Mouse (Mus musculus) hindbrain, embryonic 12.5 days (tissue): Measurements from ENCODE around the gene Atp5f1. TPM values are rescaled to one million over a fixed set of nuclear protein-coding genes. Genes with fewer than 3 reads are reported as not detected.
"Not testable (repeated sequence)": the region's sequence is repeated elsewhere in the genome, so short reads cannot be mapped to it uniquely, and the experiment has no call there.

Source experiments
- ATAC-seq: fragments of 200-750 bp; cut with Nextera tagmentation; 2 replicates; pipeline ENCODE4 v1.8.0; 2017; ENCODE audit warnings: moderate TSS enrichment; ENCODE audit not compliant: low FRiP score
- H3K27ac ChIP-seq: fragments of 300-500 bp; sonication (generic); 2 replicates; pipeline ENCODE4 v1.5.1; 2016; ENCODE audit warnings: mild to moderate bottlenecking
- H3K27me3 ChIP-seq: fragments of 300-500 bp; sonication (generic); 2 replicates; pipeline ENCODE4 v1.6.1; 2016; ENCODE audit warnings: mild to moderate bottlenecking
- H3K36me3 ChIP-seq: fragments of 300-500 bp; sonication (generic); 2 replicates; pipeline ENCODE4 v1.6.1; 2016; ENCODE audit warnings: mild to moderate bottlenecking
- H3K4me1 ChIP-seq: fragments of 300-500 bp; sonication (generic); 2 replicates; pipeline ENCODE4 v1.6.1; 2016
- H3K4me2 ChIP-seq: fragments of 300-500 bp; sonication (generic); replicated peaks from 2 replicates; pipeline ENCODE4 v1.6.1; 2016; ENCODE audit warnings: mild to moderate bottlenecking
- H3K4me3 ChIP-seq: fragments of 300-500 bp; sonication (generic); 2 replicates; pipeline ENCODE4 v1.5.1; 2016; ENCODE audit warnings: mild to moderate bottlenecking
- H3K9ac ChIP-seq: fragments of 300-500 bp; sonication (generic); 2 replicates; pipeline ENCODE4 v1.6.1; 2016; ENCODE audit warnings: mild to moderate bottlenecking, moderate library complexity
- H3K9me3 ChIP-seq: fragments of 300-500 bp; sonication (generic); replicated peaks from 2 replicates; pipeline ENCODE4 v1.6.1; 2016; ENCODE audit warnings: mild to moderate bottlenecking
- WGBS: fragments of 180-500 bp; shearing (Covaris S2); methylation state at CpG from one replicate; pipeline ENCODE4 v1.1.7; 2016; 5-methylcytosine and 5-hydroxymethylcytosine counted together
- polyA plus RNA-seq: library from polyadenylated mRNA; unstranded; fragments of >200 nt; fragmentation: Nextera tagmentation; extraction: Ambion mirVana; gene quantifications from 2 replicates; pipeline ENCODE4 v1.2.1, GENCODE M21; 2016

Gene Atp5f1
- polyA plus RNA-seq, 1 experiment from 2014 or later: 442 TPM

DNA sequence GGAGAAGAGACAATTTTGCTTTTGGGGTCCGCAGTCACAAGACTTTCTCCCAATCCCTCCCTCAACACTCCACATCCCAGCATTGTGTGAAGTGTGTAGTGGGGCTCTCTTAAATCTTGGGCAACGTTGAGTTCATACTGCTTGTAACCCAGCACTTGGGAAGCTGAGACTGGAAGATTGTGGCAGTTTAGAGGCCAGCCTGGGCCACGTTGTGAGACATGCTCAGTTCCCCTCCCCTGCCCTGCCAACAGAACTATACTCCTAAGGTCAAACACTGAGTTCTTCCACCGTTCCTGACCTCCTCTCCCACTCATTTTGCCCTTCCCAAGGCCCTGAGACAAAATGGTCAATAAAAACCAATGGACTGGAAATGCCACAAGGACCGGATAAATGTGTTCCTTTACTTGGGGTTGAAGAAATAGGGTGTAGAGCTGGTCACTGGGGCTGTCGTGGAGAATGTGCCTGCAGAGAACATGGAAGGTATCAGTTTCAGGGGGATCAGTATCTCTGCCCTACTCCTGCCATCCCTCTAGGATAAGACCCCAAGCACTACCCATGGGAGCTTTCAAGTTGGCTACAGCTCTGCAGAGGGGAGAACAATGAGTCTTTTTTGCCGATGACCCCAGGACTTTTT, 32.2 kb downstream of the Atp5f1 start:
- Histone ChIP-seq H3K9me3 (no peaks in the 10 kb centered on the region), H3K4me3 (no peak overlapping the region), H3K4me1 (no peaks in the 10 kb centered on the region)

DNA sequence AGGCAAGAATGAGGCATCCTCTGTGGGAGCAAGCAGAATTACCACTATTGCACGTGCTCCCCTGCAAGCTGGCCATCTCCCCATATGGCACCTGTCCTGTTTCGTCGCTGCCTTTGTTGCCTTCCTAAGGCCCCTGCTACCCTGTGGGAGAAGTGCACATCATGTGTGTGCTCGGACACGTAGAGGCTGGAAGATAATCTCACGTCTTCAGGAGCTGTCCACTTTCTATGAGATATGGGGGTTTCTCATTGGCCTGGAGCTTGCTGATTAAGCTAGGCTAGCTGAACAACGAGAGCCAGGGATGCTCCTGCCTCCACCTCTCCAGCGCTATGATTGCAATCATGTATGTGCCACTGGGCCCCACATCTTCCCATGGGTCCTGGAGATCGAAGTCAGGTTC, 35.3 kb downstream of the Atp5f1 start:
- Histone ChIP-seq H3K9ac (no peak overlapping the region), H3K27me3 (no peaks in the 10 kb centered on the region), H3K4me2 (no peak overlapping the region), H3K27ac (no peak overlapping the region), H3K9me3 (no peaks in the 10 kb centered on the region), H3K4me3 (no peak overlapping the region), H3K4me1 (no peaks in the 10 kb centered on the region), H3K36me3 (no peaks in the 10 kb centered on the region)
- no peak for ATAC-seq
- WGBS: 83% methylated on average over 9 of the region's 9 CpGs

More for the DNA sequence above, 32.2 kb downstream of the Atp5f1 start:
- Histone ChIP-seq H3K27ac (no peak overlapping the region), H3K9ac (no peak overlapping the region), H3K4me2 (no peak overlapping the region), H3K36me3 (no peaks in the 10 kb centered on the region), H3K27me3 (no peaks in the 10 kb centered on the region)
- ATAC-seq: no peak
- WGBS: 80% methylated on average over 7 of the region's 7 CpGs

DNA sequence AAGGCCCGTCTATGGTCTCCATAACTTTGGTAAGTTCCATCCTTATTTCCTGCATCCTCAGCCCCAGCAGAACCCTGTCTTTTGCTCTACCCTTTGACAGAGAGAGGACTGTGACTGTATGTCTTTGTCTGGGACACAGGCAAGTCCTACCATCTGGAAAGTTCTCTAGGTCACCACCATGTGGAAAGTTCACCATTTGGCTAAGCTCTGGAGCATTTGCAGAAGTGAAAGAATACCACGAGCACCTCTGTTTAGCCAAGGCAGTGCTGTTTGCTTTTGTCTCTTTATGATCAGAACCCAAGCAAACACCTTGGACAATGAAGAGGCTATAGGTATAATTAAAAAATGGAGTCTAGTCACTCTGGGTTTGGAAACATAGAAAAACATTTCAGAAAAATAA, 37.9 kb downstream of the Atp5f1 start:
- no peak overlapping the region for H3K4me2 ChIP-seq
- 78% methylated on average over 2 of the region's 2 CpGs for WGBS
- H3K9me3 ChIP-seq: no peaks in the 10 kb centered on the region
- no peak overlapping the region for H3K9ac ChIP-seq
- H3K27me3 ChIP-seq: no peaks in the 10 kb centered on the region
- no peaks in the 10 kb centered on the region for H3K36me3 ChIP-seq
- ATAC-seq: no peak
- H3K27ac ChIP-seq: no peak overlapping the region
- no peaks in the 10 kb centered on the region for H3K4me1 ChIP-seq
- no peak overlapping the region for H3K4me3 ChIP-seq

DNA sequence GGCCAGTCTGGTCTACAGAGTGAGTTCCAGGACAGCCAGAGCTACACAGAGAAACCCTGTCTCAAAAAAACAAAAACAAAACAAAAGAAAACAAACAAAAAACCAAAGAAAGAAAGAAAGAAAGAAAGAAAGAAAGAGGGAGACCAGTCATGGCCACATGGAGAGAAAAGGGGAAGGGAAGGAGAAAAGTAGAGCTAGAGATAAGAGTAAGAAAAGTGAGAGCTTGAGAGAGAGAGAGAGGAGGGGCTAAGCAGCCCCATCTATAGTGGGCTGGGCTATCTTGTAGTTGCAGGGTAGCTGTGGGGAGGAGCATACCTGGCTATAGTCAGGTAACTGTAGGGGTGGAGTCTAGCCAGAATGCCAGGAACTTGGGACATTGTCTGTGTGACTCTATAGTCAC, 39.2 kb downstream of the Atp5f1 start:
- H3K9me3 ChIP-seq, H3K4me1 ChIP-seq, H3K27me3 ChIP-seq, H3K9ac ChIP-seq, H3K4me2 ChIP-seq, ATAC-seq, H3K4me3 ChIP-seq, H3K36me3 ChIP-seq, H3K27ac ChIP-seq: not testable (repeated sequence)

DNA sequence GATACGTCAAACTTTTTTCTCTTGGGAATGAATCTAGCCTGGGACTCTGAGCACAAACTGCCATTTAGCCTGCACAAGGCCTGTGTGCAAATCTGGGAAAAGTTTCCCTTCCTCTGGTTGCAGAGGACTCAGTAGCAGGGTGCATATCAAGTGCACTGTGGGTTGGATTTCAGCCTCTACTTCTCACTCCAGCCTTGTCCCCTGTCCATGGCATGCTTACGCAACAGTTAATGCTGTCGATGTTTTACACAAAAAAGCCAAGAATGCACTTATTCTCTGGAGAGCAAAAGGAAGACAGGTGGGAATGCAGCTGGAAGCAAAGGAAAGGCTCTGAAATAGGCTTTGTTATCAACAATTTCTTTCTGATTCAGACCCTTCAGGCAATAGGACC, 41.5 kb downstream of the Atp5f1 start:
- no peaks in the 10 kb centered on the region for H3K36me3 ChIP-seq
- H3K9me3 ChIP-seq: no peaks in the 10 kb centered on the region
- no peak overlapping the region for H3K4me2 ChIP-seq
- no peak overlapping the region for H3K9ac ChIP-seq
- 69% methylated on average over 3 of the region's 3 CpGs for WGBS
- no peaks in the 10 kb centered on the region for H3K4me1 ChIP-seq
- ATAC-seq: no peak
- no peak overlapping the region for H3K4me3 ChIP-seq
- no peaks in the 10 kb centered on the region for H3K27me3 ChIP-seq
- no peak overlapping the region for H3K27ac ChIP-seq

DNA sequence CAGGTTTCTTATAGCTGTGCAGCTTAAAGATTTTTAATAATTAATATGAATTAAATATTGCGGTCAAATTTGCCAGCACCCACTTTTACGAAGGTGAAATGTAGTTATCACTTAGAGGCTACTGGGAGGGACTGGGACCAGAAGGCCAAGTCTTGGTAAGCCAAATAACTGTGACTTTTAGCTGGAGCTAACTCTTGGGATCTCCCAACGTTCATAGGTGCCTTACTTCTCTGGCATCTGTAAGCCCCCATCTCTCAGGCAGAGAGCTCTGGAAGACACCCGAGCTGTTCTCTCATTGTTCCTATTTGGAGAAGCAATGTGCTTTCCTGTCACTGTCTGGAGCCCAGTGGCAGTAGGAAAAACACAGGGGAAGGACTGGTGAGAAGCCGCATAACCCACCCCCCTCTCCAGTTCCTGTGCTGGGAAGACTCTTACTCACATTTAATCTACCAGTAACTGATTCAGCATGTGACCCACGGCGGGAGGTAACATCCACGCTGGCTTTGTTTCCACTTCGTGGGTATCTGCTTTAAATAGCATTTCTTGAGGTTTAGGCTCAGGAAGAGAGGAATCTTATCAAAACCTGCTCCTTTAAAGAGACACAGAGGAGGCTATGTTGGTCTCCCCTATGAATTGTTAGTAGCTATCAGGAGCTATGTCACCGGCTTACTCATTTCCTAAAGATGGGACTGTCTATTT, 42.1 kb downstream of the Atp5f1 start:
- Histone ChIP-seq H3K4me1 (no peaks in the 10 kb centered on the region), H3K9ac (no peak overlapping the region), H3K4me3 (no peak overlapping the region), H3K27ac (no peak overlapping the region), H3K9me3 (no peaks in the 10 kb centered on the region), H3K27me3 (no peaks in the 10 kb centered on the region), H3K4me2 (no peak overlapping the region), H3K36me3 (no peaks in the 10 kb centered on the region)
- no peak for ATAC-seq
- 64% methylated on average over 10 of the region's 10 CpGs for WGBS

DNA sequence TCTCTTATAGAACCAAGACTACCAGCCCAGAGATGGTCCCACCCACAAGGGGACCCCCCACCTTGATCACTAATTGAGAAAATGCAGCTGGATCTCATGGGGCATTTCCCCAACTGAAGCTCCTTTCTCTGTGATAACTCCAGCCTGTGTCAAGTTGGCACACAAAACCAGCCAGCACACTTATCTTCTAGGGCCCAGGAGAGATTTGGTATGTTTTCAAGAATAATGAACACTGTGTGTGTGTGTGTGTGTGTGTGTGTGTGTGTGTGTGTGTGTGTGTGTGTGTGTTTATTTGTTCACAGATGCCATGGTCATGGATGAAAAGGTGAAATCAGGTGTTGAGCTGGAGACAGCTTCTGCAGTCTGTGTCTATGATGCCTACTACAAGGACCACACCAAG, 43.4 kb downstream of the Atp5f1 start:
- not testable (repeated sequence) for H3K27ac ChIP-seq, H3K4me3 ChIP-seq, H3K4me2 ChIP-seq, H3K9me3 ChIP-seq, H3K27me3 ChIP-seq, H3K4me1 ChIP-seq, H3K36me3 ChIP-seq, H3K9ac ChIP-seq, ATAC-seq

DNA sequence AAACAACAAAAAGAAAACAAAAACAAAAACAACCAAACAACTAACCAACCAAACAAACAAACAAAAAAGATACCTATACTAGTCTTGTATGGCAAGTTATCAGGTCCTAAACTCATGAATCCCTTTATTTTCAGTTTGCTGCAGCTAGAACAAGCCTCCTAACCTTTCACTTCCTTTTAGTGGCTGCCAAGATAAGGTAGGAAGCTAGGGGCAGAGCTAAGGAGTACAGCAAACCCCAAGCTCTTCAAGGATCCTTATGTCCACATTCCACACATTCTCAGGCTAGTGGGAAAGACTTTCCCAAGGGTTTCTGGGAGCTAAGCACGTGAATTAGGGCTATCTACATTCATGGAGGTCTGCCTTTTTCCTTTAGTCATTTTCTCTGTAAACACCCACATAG, 44.6 kb downstream of the Atp5f1 start:
- no peak overlapping the region for H3K4me3 ChIP-seq
- H3K27ac ChIP-seq: no peak overlapping the region
- ATAC-seq: no peak
- H3K27me3 ChIP-seq: no peaks in the 10 kb centered on the region
- H3K4me1 ChIP-seq: no peaks in the 10 kb centered on the region
- no peak overlapping the region for H3K4me2 ChIP-seq
- H3K9ac ChIP-seq: no peak overlapping the region
- H3K9me3 ChIP-seq: no peaks in the 10 kb centered on the region
- H3K36me3 ChIP-seq: no peaks in the 10 kb centered on the region
- WGBS: 52% methylated on average over 1 of the region's 1 CpGs

DNA sequence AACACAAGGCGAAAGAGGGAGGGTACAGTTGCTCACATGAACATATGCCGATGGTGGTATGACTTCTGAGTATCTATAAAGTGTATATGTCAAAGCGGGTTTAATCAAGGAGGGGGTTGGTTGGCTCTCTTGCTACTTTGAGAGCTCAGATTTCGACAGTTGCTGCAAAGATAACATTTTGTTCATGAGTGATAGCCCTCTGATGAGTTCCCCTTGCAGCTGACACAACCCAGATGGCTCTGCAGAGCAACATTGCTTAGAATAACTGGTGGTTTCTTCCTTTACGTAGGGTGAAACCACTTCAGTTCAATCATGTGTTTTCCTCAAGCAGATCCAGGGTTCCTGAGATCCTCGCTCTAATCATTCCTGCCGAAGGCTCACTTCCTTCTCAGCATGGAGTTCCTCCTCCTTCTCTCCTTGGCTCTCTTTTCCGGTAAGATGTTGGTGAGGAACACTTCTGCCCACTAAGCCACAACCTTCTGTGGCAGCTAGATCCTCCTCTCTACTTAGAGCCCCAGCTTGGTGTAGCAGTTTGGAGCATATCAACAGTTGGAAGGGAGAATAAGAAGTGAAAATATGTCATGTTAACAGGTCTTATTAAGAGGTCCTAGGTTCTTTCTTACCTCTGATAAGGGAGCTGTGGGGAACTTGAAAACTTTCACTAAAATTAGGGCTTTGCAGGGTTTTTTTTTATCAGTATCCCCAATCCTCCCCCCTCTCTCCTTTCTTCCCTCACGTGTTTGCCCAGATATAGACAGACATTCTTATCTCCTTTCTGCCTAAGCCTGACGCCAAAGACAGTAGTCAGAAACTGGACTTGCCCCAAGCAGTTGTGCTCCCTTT, 45.8 kb downstream of the Atp5f1 start:
- Histone ChIP-seq H3K4me3 (no peak overlapping the region), H3K9me3 (no peaks in the 10 kb centered on the region), H3K4me2 (no peak overlapping the region), H3K27ac (no peak overlapping the region), H3K4me1 (no peaks in the 10 kb centered on the region), H3K9ac (no peak overlapping the region), H3K36me3 (no peaks in the 10 kb centered on the region), H3K27me3 (no peaks in the 10 kb centered on the region)
- 74% methylated on average over 10 of the region's 10 CpGs for WGBS
- no peak for ATAC-seq

DNA sequence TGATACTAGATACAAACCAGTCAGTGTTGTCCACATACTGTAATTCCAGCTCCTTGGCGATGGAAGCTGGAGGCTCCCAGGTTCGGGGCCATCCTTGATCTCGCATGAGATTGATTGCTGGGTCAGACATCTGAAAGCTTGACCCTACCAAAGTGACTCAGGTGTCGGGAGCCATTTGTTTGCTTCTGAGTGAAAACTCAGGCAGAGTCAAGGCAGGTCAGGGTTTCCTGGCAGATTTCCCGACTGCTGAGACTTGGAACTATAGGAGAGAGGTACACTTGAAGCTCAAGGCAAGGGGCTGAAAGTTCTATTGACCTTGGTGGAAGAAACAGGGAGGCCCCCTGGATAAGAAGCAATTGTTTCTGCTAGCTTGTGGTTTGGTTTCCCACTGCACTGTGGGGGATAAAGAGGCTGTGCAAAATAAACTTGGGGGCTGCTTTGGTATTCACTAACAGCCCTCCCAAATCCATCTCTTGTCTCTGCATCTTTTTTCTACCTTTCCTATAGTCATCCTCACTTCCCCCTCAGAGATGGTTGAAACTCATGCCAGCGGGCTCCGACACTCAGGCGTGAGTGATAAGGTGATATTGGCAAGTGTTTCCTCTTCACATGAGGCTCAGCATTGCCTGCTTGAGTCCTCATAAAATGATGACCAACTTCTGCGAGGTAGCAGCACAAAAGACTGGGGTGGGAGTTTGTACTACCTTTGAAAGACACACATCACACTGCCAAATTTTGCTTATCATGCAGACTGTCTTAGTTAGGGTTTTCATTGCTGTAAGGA, 47.6 kb downstream of the Atp5f1 start:
- Histone ChIP-seq H3K9ac (no peak overlapping the region), H3K9me3 (no peaks in the 10 kb centered on the region), H3K4me3 (no peak overlapping the region), H3K27me3 (no peaks in the 10 kb centered on the region), H3K27ac (no peak overlapping the region), H3K4me1 (no peaks in the 10 kb centered on the region), H3K4me2 (no peak overlapping the region), H3K36me3 (no peaks in the 10 kb centered on the region)
- no peak for ATAC-seq
- WGBS: 83% methylated on average over 9 of the region's 9 CpGs

DNA sequence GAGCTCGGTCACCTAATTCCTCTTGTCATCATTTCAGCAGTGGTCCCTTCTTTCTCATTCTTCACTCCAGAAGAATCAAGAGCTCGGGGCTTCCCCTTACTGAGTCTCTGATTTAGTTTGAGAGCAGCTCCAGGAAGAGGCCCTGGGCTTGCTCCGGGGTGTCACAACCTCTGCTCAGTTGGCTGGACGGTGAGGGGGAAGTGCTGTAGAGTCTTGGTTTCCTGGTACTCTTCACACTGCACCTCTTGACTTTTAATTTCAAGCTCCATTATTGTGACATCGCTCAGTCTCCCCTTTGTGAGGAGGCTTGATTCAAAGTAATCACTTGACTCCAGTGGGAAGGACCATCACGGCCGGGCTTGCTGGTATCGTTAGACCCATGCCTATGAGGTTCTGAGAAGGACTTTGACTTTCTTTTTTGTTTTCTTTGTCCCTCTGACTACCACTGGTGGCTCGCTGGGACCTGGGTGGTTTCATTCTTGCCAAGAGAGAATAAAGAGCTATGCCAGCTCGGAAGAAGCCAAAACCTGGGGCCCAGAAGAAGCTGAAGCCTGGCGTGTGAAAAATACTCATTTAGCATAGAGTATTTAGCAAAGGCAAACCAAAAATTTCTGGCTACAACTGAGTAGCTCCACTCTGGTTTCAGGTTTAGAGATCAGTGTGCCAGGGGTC, 49.2 kb downstream of the Atp5f1 start:
- no peaks in the 10 kb centered on the region for H3K9me3 ChIP-seq
- 88% methylated on average over 11 of the region's 11 CpGs for WGBS
- no peak overlapping the region for H3K4me3 ChIP-seq
- no peaks in the 10 kb centered on the region for H3K36me3 ChIP-seq
- no peaks in the 10 kb centered on the region for H3K4me1 ChIP-seq
- ATAC-seq: no peak
- H3K27ac ChIP-seq: no peak overlapping the region
- no peak overlapping the region for H3K4me2 ChIP-seq
- H3K9ac ChIP-seq: no peak overlapping the region
- no peaks in the 10 kb centered on the region for H3K27me3 ChIP-seq

DNA sequence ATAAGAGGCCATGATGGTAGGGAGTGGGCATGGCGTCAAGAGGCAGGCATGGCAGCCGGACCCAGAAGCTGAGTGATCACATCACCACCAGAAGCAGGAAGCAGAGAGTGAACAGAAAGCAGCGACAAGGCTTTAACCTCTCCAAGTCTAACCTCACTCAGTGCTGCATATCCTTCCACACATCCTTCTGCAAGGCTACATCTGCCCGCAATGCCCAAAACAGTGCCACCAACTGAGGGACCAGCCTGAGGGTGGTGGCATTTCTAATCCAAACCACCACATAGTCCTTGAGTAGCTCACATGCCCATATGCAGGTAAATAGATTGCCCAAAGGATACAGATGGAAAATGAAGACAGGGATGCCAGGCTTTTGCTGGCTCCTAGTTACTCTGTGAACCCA, 50.9 kb downstream of the Atp5f1 start:
- Histone ChIP-seq H3K27me3 (no peaks in the 10 kb centered on the region), H3K4me3 (no peak overlapping the region), H3K9ac (no peak overlapping the region), H3K36me3 (no peaks in the 10 kb centered on the region), H3K4me2 (no peak overlapping the region), H3K4me1 (no peaks in the 10 kb centered on the region), H3K27ac (no peak overlapping the region), H3K9me3 (no peaks in the 10 kb centered on the region)
- 92% methylated on average over 4 of the region's 4 CpGs for WGBS
- no peak for ATAC-seq
